Mouse (Mus musculus) CH12F3 (cell line): Measurements from ENCODE around the gene Vps9d1.

Source experiments
- in situ Hi-C: fragments of 300-500 bp; cut with MboI; formaldehyde crosslinking; loops from 2 replicates; pipeline ENCODE4 v1.14.3; 2020; ENCODE audit warnings: low sequenced_read_pairs

Vps9d1 gene

DNA sequence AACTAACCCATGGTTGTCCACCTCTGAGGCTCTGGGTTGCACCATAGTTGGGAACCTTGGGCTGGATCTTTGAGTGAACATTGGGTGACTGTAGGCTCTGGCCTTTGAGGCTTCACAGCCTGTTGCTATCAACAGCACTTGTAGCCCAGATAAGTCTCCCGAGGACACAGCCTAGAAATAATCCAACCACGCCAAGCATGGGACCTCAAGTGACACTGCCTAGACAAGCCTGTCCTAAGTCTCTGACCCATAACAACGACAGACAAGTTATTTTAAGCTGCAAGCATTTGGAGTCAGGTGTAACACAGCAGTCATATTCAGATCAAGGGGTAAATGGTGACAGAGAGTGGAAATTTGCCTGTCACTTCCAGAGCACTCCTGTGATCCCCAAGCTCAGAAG is 38.7 kb downstream of the Vps9d1 start:
- in situ Hi-C loops = no loop called here

DNA sequence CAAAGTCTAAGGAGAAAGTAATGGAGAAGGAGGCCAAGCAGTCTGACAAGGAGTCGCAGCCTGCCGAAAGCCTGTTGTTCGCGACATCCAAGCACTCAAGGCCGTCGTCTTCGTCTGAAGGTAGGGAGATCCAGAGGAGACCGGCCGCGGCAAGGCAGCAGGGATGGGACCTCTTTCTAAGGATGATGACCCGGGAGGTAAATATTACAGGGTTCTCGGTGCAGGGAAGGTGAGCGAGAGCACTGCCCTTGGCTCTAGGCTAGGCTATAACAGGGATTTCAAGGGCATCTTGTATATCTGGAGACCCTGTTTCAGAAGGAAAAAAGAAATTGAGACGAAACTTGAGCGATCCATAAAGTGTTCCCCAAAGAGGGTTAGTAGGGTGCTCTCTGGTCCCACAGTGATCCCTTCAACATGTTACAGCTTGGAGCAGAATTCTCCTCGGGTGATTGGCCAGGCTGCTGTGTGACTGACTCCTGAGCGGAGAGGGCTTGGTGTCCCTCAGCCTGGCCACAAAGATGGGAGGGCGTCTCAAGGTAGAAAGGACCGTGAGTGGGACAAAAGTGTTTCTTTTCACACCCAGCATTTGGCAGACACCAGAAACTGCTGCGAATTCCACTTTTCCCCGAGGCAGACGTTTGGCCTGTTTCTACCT is 40.9 kb downstream of the Vps9d1 start:
- in situ Hi-C loops = no loop called here

DNA sequence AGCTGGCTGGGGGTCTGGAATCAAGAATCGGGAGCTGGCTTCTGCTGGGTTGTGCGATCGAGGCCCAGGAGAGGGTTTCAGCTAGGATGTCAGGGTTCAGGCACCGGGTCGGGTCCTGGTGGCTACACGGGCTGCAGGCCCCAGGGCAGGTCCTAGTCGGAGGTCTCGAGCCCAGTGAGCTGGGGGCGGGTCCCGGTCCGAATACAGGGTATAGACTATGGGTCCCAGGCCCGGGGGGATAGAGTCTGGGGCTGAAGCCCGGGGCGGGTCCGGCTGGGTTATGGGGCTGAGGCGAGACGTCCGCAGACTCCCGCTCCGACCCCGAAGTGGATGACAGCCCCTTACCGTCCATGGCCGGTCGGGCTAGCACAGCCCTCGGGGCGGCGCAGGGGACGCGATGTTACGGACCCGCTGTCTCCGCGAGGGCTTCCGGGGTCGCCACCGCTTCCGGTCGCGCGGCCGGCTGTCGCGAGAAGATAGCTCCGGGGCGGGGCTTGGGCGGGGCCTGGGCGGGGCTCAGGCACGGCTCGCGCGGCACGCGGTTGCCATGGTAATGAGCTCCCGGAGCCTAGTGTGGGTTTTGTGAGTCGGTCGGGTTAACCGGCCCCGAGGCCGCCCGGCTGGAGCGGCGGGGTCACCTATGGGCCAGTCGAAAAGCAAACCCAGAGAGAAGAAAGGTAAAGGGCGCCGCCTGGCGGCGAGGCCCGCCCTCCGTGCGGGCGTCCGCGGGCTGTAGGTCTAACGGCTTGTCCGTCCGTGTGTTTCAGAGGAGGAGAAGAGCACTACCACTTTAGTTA is 41.6 kb downstream of the Vps9d1 start, which contains the start of the genes Chmp1a and Spata33:
TSS of gene Chmp1a (minus strand) at position 443 of the 797 bp plus-strand sequence.
TSS of gene Spata33 (plus strand) at position 512 of the 797 bp plus-strand sequence.
- in situ Hi-C loops = no loop called here

GRCm38 (mm10) chr8:123211876-123212275 is 42.3 kb downstream of the Vps9d1 start:
- in situ Hi-C loops = no loop called here

GRCm38 (mm10) chr8:123203571-123203970 is 50.6 kb downstream of the Vps9d1 start:
- in situ Hi-C loops = loop anchor here (5.0 kb wide), 1 partner anchor 96 kb away; no protein-coding TSS in a partner anchor

DNA sequence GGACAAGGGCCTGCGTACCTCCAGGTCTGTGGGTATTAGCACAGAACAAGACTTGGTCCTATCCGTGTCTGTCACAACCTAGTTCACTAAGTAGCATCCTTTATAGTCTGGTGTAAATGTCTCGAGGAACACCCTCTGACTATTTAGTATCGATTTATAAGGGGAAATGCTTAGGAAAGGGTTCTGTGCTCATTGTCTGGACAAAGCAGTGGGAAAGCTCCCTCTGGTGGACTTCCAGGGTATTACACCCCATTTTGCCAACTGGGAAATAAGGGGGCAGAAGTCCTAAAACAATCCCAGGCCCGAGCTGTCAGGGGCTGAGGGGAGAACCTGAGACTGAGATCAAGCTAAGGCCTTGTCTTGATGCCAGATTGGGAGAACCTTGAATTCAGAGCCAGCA is 51.9 kb downstream of the Vps9d1 start:
- in situ Hi-C loops = loop anchor here (5.0 kb wide), 1 partner anchor 95 kb away; no protein-coding TSS in a partner anchor

GRCm38 (mm10) chr8:123199864-123200263 is 54.3 kb downstream of the Vps9d1 start:
- in situ Hi-C loops = loop anchor here (5.0 to 10.0 kb wide), 3 partner anchors 65 to 295 kb away; no protein-coding TSS in a partner anchor

DNA sequence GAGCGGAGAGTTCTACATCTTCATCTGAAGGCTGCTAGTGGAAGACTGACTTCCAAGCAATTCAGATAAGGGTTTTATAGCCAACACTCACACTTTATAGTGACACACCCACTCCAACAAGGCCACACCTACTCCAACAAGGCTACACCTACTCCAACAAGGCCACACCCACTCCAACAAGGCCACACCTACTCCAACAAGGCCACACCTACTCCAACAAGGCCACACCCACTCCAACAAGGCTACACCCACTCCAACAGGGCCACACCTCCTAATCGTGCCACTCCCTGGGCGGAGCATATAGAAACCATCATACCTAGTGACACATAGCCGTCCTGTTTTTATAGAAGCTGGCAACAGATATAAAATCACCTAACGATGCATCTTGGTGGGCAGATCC is 57.1 kb downstream of the Vps9d1 start:
- in situ Hi-C loops = loop anchor here (10.0 kb wide), 2 partner anchors 62 to 292 kb away; no protein-coding TSS in a partner anchor

DNA sequence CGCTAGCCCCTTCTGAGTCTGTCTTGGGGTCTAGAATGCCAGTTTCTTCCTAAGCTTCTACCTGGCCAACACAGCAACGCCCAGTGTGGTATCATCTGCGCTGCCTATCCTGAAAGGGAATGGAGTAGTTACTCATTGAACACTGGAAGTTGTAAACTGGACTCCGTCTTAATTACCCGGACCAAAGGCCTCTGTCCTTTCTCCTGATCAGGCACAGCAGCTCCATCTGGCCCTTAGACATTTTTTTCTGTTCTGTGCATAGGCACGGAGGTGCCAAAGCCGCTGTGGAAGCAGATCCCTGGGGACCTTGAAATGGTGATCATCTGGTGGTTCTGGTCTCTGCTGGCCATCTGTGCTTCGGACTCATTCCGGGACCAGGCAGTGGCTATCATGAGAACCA is 60.4 kb downstream of the Vps9d1 start:
- in situ Hi-C loops = loop anchor here (10.0 kb wide), 2 partner anchors 59 to 289 kb away; no protein-coding TSS in a partner anchor
